Mouse (Mus musculus) heart, adult 18-20 months (tissue): ENCODE data around the gene 1810010H24Rik. TPM values are rescaled to one million over a fixed set of nuclear protein-coding genes. Genes with fewer than 3 reads are reported as not detected.
"Not testable (repeated sequence)": the region's sequence is repeated elsewhere in the genome, so short reads cannot be mapped to it uniquely, and the experiment has no call there.

Experiments used
- DNase-seq, 2 experiments: peaks; one replicate each; pipeline ENCODE4 v3.0.0; 2021 to 2022; ENCODE audit warnings: mixed read lengths in 1 of 2
- total RNA-seq, 2 experiments: library from RNA; stranded (reverse); gene quantifications; 2 replicates each; pipeline ENCODE4 v1.2.3; 2021

1810010H24Rik gene
- total RNA-seq, 2 experiments from 2014 or later, result 1.4 to 3.7 TPM

GRCm38 (mm10) chr11:107012324-107013017 lies 13.0 kb upstream of the 1810010H24Rik start:
- DNase-seq, result peak; percentile 99 to 100

GRCm38 (mm10) chr11:107014020-107014585 lies 11.4 kb upstream of the 1810010H24Rik start:
- no peak for DNase-seq

- peak in 1 of 2 experiments; percentile 53 for DNase-seq
These were observed 10.7 kb upstream of the 1810010H24Rik start for GRCm38 (mm10) chr11:107014597-107015309.

GRCm38 (mm10) chr11:107015535-107016187 lies 9.8 kb upstream of the 1810010H24Rik start:
- not testable (repeated sequence) for DNase-seq

- no peak for DNase-seq
These were observed 8.6 kb upstream of the 1810010H24Rik start for GRCm38 (mm10) chr11:107016893-107017292.

GRCm38 (mm10) chr11:107017339-107017886 lies 8.1 kb upstream of the 1810010H24Rik start:
- DNase-seq, result no peak

- DNase-seq, result no peak
These were observed 6.9 kb upstream of the 1810010H24Rik start for GRCm38 (mm10) chr11:107018606-107019005.

GRCm38 (mm10) chr11:107019318-107019717 lies 6.2 kb upstream of the 1810010H24Rik start:
- DNase-seq, result no peak

- not testable (repeated sequence) for DNase-seq
These were observed 5.8 kb upstream of the 1810010H24Rik start for GRCm38 (mm10) chr11:107019722-107020121.

GRCm38 (mm10) chr11:107022050-107022683 lies 3.3 kb upstream of the 1810010H24Rik start:
- no peak for DNase-seq

- no peak for DNase-seq
These were observed 1.1 kb upstream of the 1810010H24Rik start for GRCm38 (mm10) chr11:107024406-107024805.

GRCm38 (mm10) chr11:107026554-107027430 lies 1.3 kb downstream of the 1810010H24Rik start:
- DNase-seq, result peak in 1 of 2 experiments; percentile 48

- DNase-seq, result peak; percentile 88 to 93
These were observed 2.2 kb downstream of the 1810010H24Rik start for GRCm38 (mm10) chr11:107027431-107028274.

GRCm38 (mm10) chr11:107028275-107028618 lies 2.8 kb downstream of the 1810010H24Rik start:
- DNase-seq, result no peak

GRCm38 (mm10) chr11:107028754-107029153 lies 3.3 kb downstream of the 1810010H24Rik start:
- DNase-seq, result no peak

- no peak for DNase-seq
These were observed 4.1 kb downstream of the 1810010H24Rik start for GRCm38 (mm10) chr11:107029536-107029935.

- no peak for DNase-seq
These were observed 6.2 kb downstream of the 1810010H24Rik start for GRCm38 (mm10) chr11:107031635-107032034.

GRCm38 (mm10) chr11:107034085-107034810 lies 8.8 kb downstream of the 1810010H24Rik start:
- DNase-seq, result no peak

- DNase-seq, result no peak
These were observed 13.9 kb downstream of the 1810010H24Rik start for GRCm38 (mm10) chr11:107039417-107039816.
